Mouse (Mus musculus): Measurements from ENCODE around the gene Rex2. TPM values are rescaled to one million over a fixed set of nuclear protein-coding genes. Genes with fewer than 3 reads are reported as not detected.
"Not testable (repeated sequence)": the region's sequence is repeated elsewhere in the genome, so short reads cannot be mapped to it uniquely, and the experiment has no call there.

Gene Rex2
- total RNA-seq (2014; rRNA removed), result not detected in 2 replicates
- not detected in 2 replicates for polyA plus RNA-seq (2015; fragmentation: Nextera tagmentation; extraction: Ambion mirVana)

DNA sequence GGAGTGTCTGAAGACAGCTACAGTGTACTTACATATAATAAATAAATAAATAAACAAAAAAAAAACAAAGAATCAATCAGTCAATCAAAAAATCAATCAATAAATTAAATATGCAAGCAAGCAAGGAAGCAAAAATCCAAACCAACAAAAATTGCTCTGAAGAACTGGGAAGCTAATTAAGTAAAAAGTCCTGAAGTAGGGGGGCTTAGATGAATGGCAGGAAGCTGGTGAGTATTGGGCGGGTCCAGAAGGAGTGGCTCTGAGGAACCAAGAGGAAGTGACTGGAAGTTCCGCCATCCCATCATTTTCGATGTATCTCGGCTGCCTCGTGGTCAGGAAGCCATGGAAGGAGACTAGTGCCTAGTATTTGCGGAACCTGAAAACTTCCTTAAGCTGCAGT is at the start of gene Rex2:
Gene Rex2, plus strand, starts transcription at position 301 of the 400 bp plus-strand sequence.
- not testable (repeated sequence) for H3K36me3 ChIP-seq (ENCODE audit: insufficient read depth, low read length); H3K4me1 ChIP-seq (ENCODE audit: insufficient read depth, low read length); DNase-seq (ENCODE audit: low spot score); H3K9ac ChIP-seq (replicated peaks; ENCODE audit: low read length, poor library complexity, severe bottlenecking); H3K9me3 ChIP-seq (ENCODE audit: low read length); H3K4me2 ChIP-seq (ENCODE audit: low read depth, low read length, poor library complexity, severe bottlenecking); H3K4me3 ChIP-seq (ENCODE audit: low read depth, low read length); ATAC-seq (ENCODE audit: low FRiP score); H3K27me3 ChIP-seq (ENCODE audit: insufficient read depth, low read length); H3K27ac ChIP-seq (ENCODE audit: low read depth, low read length)
- WGBS, result no CpG with 5 or more reads among the region's 6 CpGs

DNA sequence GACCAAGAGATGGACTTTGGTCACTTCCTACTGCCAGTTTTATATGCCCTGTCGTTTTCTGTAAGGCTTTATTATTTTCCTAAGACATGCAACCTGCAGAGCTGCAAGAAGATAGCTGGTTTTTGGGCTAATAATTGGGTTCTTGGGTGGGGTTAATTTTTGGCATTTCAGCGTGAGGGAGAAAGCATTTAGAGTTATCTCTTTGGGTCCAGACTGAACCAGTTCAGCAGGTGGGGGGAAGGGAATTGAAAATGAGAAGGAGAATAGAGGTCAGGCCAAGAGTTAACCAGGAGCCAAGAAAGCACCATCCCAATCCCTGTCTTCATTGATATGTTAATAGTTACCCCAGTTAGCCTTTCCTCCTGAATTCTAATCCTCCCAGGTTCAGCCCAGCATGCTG is 45.1 kb upstream of the Rex2 start:
- not testable (repeated sequence) for H3K36me3 ChIP-seq (ENCODE audit: insufficient read depth, low read length); H3K9me3 ChIP-seq (ENCODE audit: low read length); H3K9ac ChIP-seq (replicated peaks; ENCODE audit: low read length, poor library complexity, severe bottlenecking); H3K4me3 ChIP-seq (ENCODE audit: low read depth, low read length); H3K27me3 ChIP-seq (ENCODE audit: insufficient read depth, low read length); H3K27ac ChIP-seq (ENCODE audit: low read depth, low read length); H3K4me2 ChIP-seq (ENCODE audit: low read depth, low read length, poor library complexity, severe bottlenecking); H3K4me1 ChIP-seq (ENCODE audit: insufficient read depth, low read length); DNase-seq (ENCODE audit: low spot score); ATAC-seq (ENCODE audit: low FRiP score)
- 9% methylated on average over 2 of the region's 2 CpGs for WGBS

- not testable (repeated sequence) for H3K27ac ChIP-seq (ENCODE audit: low read depth, low read length); H3K27me3 ChIP-seq (ENCODE audit: insufficient read depth, low read length); H3K9me3 ChIP-seq (ENCODE audit: low read length); DNase-seq (ENCODE audit: low spot score); H3K4me2 ChIP-seq (ENCODE audit: low read depth, low read length, poor library complexity, severe bottlenecking); H3K4me1 ChIP-seq (ENCODE audit: insufficient read depth, low read length); H3K9ac ChIP-seq (replicated peaks; ENCODE audit: low read length, poor library complexity, severe bottlenecking); H3K36me3 ChIP-seq (ENCODE audit: insufficient read depth, low read length); ATAC-seq (ENCODE audit: low FRiP score); H3K4me3 ChIP-seq (ENCODE audit: low read depth, low read length)
- no CpG with 5 or more reads among the region's 1 CpGs for WGBS
Observed at GRCm38 (mm10) chr4:147018400-147018799, 3.2 kb upstream of the Rex2 start.

DNA sequence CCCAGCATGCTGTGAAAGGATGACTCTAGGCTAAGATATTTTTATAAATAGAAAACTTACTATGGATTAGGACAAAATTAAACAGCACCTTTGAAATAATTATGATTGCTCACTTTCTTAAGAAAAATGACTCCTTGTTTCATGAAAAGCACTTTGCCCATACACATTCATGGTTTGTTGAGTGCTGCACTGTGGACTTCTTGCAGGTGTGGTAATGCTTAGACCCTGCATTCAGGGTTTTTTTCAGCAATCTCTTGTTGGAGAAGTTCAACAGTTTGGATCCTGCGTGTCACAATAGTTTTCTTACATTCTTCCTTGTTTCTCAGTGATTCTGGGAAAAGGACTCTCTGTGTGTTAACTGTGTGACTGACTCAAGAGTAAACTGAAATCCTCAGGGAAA is 4.7 kb downstream of the Rex2 start:
- not testable (repeated sequence) for H3K27ac ChIP-seq (ENCODE audit: low read depth, low read length); H3K27me3 ChIP-seq (ENCODE audit: insufficient read depth, low read length); ATAC-seq (ENCODE audit: low FRiP score); H3K9ac ChIP-seq (replicated peaks; ENCODE audit: low read length, poor library complexity, severe bottlenecking); H3K4me1 ChIP-seq (ENCODE audit: insufficient read depth, low read length); H3K4me3 ChIP-seq (ENCODE audit: low read depth, low read length); H3K4me2 ChIP-seq (ENCODE audit: low read depth, low read length, poor library complexity, severe bottlenecking); H3K36me3 ChIP-seq (ENCODE audit: insufficient read depth, low read length); H3K9me3 ChIP-seq (ENCODE audit: low read length); DNase-seq (ENCODE audit: low spot score)
- 67% methylated on average over 1 of the region's 1 CpGs for WGBS

DNA sequence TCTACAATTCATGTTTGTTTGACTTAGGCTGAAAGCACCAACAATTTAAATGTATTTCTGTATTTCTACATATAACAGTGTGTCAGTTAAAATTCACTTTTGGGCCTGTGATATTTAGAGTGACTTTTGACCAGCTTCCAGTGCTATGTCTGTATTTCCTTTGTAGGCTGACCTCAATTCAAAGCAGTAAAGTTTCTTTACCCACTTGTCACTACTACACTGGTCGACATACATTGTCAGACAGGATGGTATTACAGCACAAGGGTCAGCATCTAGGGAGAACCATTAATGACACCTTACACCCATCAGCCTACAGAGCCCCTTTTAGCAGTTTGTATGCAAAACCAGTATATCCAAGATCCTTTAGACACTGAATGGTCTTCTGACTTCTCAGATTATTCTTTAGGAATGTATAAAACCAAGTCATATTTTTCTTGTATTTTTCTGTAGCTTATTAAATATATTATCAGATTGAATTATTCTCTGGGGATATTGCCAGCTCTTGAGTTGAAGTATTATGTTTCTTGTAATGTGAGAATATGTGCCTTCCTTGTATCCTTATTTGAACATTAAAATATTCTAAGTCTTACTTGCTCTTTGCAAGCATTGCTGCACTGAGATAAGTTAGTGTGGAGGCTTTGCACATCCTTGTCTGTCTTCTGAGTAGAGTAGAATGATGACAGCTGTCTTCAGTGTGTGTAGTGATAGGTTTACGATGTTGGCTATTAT is 9.8 kb downstream of the Rex2 start:
- not testable (repeated sequence) for H3K36me3 ChIP-seq (ENCODE audit: insufficient read depth, low read length); H3K4me2 ChIP-seq (ENCODE audit: low read depth, low read length, poor library complexity, severe bottlenecking); H3K4me1 ChIP-seq (ENCODE audit: insufficient read depth, low read length); H3K4me3 ChIP-seq (ENCODE audit: low read depth, low read length); H3K9ac ChIP-seq (replicated peaks; ENCODE audit: low read length, poor library complexity, severe bottlenecking); H3K9me3 ChIP-seq (ENCODE audit: low read length); H3K27me3 ChIP-seq (ENCODE audit: insufficient read depth, low read length); H3K27ac ChIP-seq (ENCODE audit: low read depth, low read length); DNase-seq (ENCODE audit: low spot score); ATAC-seq (ENCODE audit: low FRiP score)
- WGBS, result 86% methylated on average over 1 of the region's 2 CpGs

DNA sequence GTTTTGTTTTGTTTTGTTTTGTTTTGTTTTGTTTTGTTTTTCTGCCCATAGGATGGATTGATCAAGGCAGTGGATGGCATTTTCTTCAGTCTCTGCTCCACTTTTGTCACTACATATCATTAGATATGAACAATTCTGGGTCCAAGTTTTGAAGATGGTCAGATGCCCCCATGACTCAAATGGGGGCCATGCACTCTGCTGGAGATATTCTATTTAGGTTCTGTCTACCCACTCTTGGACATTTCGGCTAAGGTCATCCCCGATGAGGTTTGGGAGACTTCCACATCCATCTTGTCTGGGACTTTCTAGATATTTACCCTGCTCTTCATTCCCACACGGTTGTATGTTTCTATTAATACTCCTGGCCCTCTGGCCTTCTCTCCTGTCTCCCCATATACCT is 42.1 kb downstream of the Rex2 start:
- 83% methylated on average over 2 of the region's 3 CpGs for WGBS
- ATAC-seq (ENCODE audit: low FRiP score), result not testable (repeated sequence)

DNA sequence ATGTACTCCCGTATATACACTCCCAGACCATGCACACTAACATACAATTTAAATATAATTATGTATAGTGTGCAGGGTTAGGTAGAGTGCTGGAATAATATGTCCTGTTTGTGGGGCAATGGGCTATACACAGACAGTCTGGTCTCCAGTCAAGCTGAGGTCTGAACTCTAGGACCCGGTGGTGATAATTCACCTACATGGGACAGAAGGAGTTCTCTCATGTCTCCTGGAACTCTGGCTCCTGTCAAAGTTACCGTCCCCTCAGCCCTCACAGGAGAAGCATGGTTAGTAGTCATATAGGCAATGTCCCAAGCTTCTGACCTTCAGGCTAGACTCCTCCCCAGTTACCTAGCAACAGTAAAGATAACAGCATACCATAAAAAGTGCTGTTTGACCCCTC is 44.2 kb downstream of the Rex2 start:
- not testable (repeated sequence) for H3K27ac ChIP-seq (ENCODE audit: low read depth, low read length); H3K27me3 ChIP-seq (ENCODE audit: insufficient read depth, low read length); H3K4me2 ChIP-seq (ENCODE audit: low read depth, low read length, poor library complexity, severe bottlenecking); H3K36me3 ChIP-seq (ENCODE audit: insufficient read depth, low read length); DNase-seq (ENCODE audit: low spot score); ATAC-seq (ENCODE audit: low FRiP score); H3K4me1 ChIP-seq (ENCODE audit: insufficient read depth, low read length); H3K9ac ChIP-seq (replicated peaks; ENCODE audit: low read length, poor library complexity, severe bottlenecking); H3K9me3 ChIP-seq (ENCODE audit: low read length); H3K4me3 ChIP-seq (ENCODE audit: low read depth, low read length)
- 80% methylated on average over 2 of the region's 3 CpGs for WGBS

More for the DNA sequence above, 42.1 kb downstream of the Rex2 start:
- H3K4me3 ChIP-seq (ENCODE audit: low read depth, low read length); H3K27me3 ChIP-seq (ENCODE audit: insufficient read depth, low read length); H3K4me1 ChIP-seq (ENCODE audit: insufficient read depth, low read length); H3K27ac ChIP-seq (ENCODE audit: low read depth, low read length); DNase-seq (ENCODE audit: low spot score); H3K9me3 ChIP-seq (ENCODE audit: low read length); H3K4me2 ChIP-seq (ENCODE audit: low read depth, low read length, poor library complexity, severe bottlenecking); H3K36me3 ChIP-seq (ENCODE audit: insufficient read depth, low read length); H3K9ac ChIP-seq (replicated peaks; ENCODE audit: low read length, poor library complexity, severe bottlenecking): not testable (repeated sequence)

DNA sequence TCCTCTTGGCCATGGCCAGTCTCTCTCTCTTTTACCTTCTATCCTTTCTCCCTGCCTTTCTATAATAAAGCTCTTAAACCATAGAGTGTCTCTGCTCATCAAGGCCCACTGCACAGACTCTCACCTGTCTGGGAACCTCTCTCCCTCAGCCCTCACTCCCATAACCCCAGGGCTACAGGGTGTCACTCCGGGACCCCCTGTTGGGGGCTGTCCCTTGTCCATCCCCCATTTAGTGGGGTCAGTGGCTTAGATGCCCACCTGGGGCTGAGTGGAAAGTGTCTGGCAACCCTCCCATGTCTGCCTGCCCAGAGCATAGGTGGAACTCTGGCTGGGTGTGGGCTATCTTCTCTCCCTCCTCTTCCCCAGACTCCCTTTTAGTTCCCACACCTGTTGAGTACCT is 44.7 kb downstream of the Rex2 start:
- not testable (repeated sequence) for H3K9me3 ChIP-seq (ENCODE audit: low read length); H3K27ac ChIP-seq (ENCODE audit: low read depth, low read length); H3K36me3 ChIP-seq (ENCODE audit: insufficient read depth, low read length); DNase-seq (ENCODE audit: low spot score); H3K4me1 ChIP-seq (ENCODE audit: insufficient read depth, low read length); H3K27me3 ChIP-seq (ENCODE audit: insufficient read depth, low read length); H3K4me3 ChIP-seq (ENCODE audit: low read depth, low read length); H3K9ac ChIP-seq (replicated peaks; ENCODE audit: low read length, poor library complexity, severe bottlenecking); H3K4me2 ChIP-seq (ENCODE audit: low read depth, low read length, poor library complexity, severe bottlenecking); ATAC-seq (ENCODE audit: low FRiP score)
- WGBS, result 96% methylated on average over 1 of the region's 1 CpGs

DNA sequence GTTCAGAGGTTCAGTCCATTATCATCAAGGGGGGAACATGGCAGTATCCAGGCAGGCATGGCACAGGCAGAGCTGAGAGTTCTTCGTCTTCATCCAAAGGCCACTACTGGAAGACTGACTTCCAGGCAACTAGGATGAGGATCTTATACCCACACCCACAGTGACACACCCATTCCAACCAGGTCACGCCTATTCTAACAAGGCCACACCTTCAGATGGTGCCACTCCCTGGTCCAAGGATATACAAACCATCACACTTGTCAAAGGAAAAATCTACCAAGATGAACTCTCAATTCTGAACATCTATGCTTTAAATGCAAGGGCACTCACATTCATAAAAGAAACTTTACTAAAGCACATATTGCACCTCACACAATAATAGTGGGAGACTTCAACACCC is 74.0 kb downstream of the Rex2 start:
- DNase-seq (ENCODE audit: low spot score); H3K9me3 ChIP-seq (ENCODE audit: low read length); H3K4me2 ChIP-seq (ENCODE audit: low read depth, low read length, poor library complexity, severe bottlenecking); H3K4me1 ChIP-seq (ENCODE audit: insufficient read depth, low read length); H3K27me3 ChIP-seq (ENCODE audit: insufficient read depth, low read length); H3K4me3 ChIP-seq (ENCODE audit: low read depth, low read length); H3K27ac ChIP-seq (ENCODE audit: low read depth, low read length); ATAC-seq (ENCODE audit: low FRiP score); H3K36me3 ChIP-seq (ENCODE audit: insufficient read depth, low read length); H3K9ac ChIP-seq (replicated peaks; ENCODE audit: low read length, poor library complexity, severe bottlenecking): not testable (repeated sequence)
- WGBS, result 70% methylated on average over 2 of the region's 2 CpGs

Data from midbrain, postnatal 0 days (tissue).